In the genomic region with DNA sequence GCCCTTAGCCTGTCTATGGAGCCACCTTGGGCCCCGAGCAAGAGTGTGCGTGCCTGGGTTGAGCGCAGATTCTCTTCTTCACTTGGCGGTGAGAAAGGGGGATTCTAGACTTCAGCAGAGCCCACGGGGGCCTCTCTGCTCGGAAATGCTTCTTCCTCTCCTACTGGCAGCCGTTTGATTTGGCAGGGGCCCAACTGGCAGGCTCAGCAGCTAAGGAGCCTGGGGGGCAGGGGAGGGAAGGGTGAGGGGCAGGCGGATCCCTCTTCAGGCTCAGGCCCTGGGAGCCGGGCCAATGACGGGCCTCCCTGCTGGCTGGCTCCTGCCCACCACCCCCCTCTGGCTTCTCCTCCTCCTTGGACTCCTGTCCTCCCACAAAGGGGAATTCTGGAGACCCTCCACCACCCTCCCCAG, we compare ENCODE assay signal across 10 mouse cellular contexts. TPM values are rescaled to one million over a fixed set of nuclear protein-coding genes. Genes with fewer than 3 reads are reported as not detected.
DNase-seq lines count a peak whose midpoint lies in the region; ATAC-seq and TF ChIP-seq lines count a peak whose summit lies in the region.
"Had no signal": no experiment of that assay in that cellular context is flagged by ENCODE, and none has a peak within 500 bp of the region (broad histone marks: within the 10 kb centered on the region; RNA-seq: fewer than 3 reads in every experiment).

No protein-coding gene starts in this region.

- WGBS in hindbrain, embryonic 12.5 days: 16% methylated on average over 10 of the region's 10 CpGs
- WGBS in lung, embryonic 14.5 days: 1% methylated on average over 10 of the region's 10 CpGs

- peak overlapping the region; percentile 28; the same call in 1 of the 2 replicates for H3K27ac ChIP-seq in gastrocnemius, adult 2 months
- peak overlapping the region; percentile 73 for H3K27ac ChIP-seq in hindbrain, embryonic 12.5 days
- peak overlapping the region; percentile 88 for H3K27ac ChIP-seq in lung, embryonic 14.5 days (ENCODE audit: low read depth)
- H3K27ac ChIP-seq: macrophage had no signal

- no peak for ATAC-seq in G1E (ENCODE audit: extremely low read depth, insufficient number of reproducible peaks, low FRiP score, poor library complexity, severe bottlenecking)
- ATAC-seq in hindbrain, embryonic 12.5 days (ENCODE audit: low FRiP score): peak; percentile 80
- ATAC-seq in lung, embryonic 14.5 days (ENCODE audit: insufficient read depth): peak; percentile 95
- ATAC-seq: Patski had no signal

- TF ChIP-seq CTCF in G1E (IDR thresholded peaks at IDR 0.05; ENCODE audit: low read depth, low read length): no peak
- TF ChIP-seq CTCF in gastrocnemius, adult 2 months (IDR thresholded peaks at IDR 0.05): no peak
- 0 out of 2 replicates have a peak, but pooled peaks have one; percentile 14 for TF ChIP-seq CTCF in lung, embryonic 14.5 days (IDR thresholded peaks at IDR 0.05; ENCODE audit: low read depth)

- 0 out of 2 replicates have a peak overlapping the region, but pooled peaks have one; percentile 4 for H3K9ac ChIP-seq in hindbrain, embryonic 12.5 days
- 0 out of 2 replicates have a peak overlapping the region, but pooled peaks have one; percentile 17 for H3K9ac ChIP-seq in lung, embryonic 14.5 days

- DNase-seq in G1E (ENCODE audit: low spot score): peak; percentile 57
- DNase-seq in cerebellum, adult 9-10 months: peak; percentile 33
- peak; percentile 81 for DNase-seq in gastrocnemius, adult 2 months
- peak; percentile 65 for DNase-seq in layer of hippocampus, adult 9-11 months
- DNase-seq in lung, embryonic 14.5 days: peak; percentile 99
- peak; percentile 72 for DNase-seq in retina, postnatal 7 days (ENCODE audit: low read depth, low spot score)
- peak; percentile 28 for DNase-seq in yolk sac, embryonic 10.5 days (ENCODE audit: low spot score)

- peaks cover 18% of the 10 kb centered on the region for H3K27me3 ChIP-seq in G1E (ENCODE audit: insufficient read depth, low read length)
- no peaks in the 10 kb centered on the region for H3K27me3 ChIP-seq in hindbrain, embryonic 12.5 days
- H3K27me3 ChIP-seq in lung, embryonic 14.5 days (ENCODE audit: insufficient read depth, low read length): no peaks in the 10 kb centered on the region

- peaks cover 4% of the 10 kb centered on the region for H3K36me3 ChIP-seq in G1E (replicated peaks)
- H3K36me3 ChIP-seq in hindbrain, embryonic 12.5 days: no peaks in the 10 kb centered on the region
- no peaks in the 10 kb centered on the region for H3K36me3 ChIP-seq in lung, embryonic 14.5 days (ENCODE audit: insufficient read depth)

- H3K4me1 ChIP-seq in G1E (ENCODE audit: insufficient read depth, low read depth, low read length): peaks cover 8% of the 10 kb centered on the region
- peaks cover 40% of the 10 kb centered on the region for H3K4me1 ChIP-seq in hindbrain, embryonic 12.5 days
- H3K4me1 ChIP-seq in lung, embryonic 14.5 days (ENCODE audit: insufficient read depth): peaks cover 33% of the 10 kb centered on the region

- intact Hi-C loops in gastrocnemius, adult 2 months (cut with DNase I): no loop called here

- peak overlapping the region; percentile 41 for H3K4me2 ChIP-seq in hindbrain, embryonic 12.5 days (replicated peaks)
- H3K4me2 ChIP-seq in lung, embryonic 14.5 days: peak overlapping the region; percentile 50

- H3K4me3 ChIP-seq in G1E (ENCODE audit: low read depth, low read length): no peak overlapping the region
- peak overlapping the region; percentile 13; the same call in 1 of the 2 replicates for H3K4me3 ChIP-seq in gastrocnemius, adult 2 months
- peak overlapping the region; percentile 11; the same call in 1 of the 2 replicates for H3K4me3 ChIP-seq in hindbrain, embryonic 12.5 days
- 0 out of 2 replicates have a peak overlapping the region, but pooled peaks have one; percentile 1 for H3K4me3 ChIP-seq in lung, embryonic 14.5 days (ENCODE audit: low read depth, low read length)

- peaks cover under 1% of the 10 kb centered on the region; the same call in 1 of the 2 replicates for H3K9me3 ChIP-seq in G1E (replicated peaks)
- no peaks in the 10 kb centered on the region for H3K9me3 ChIP-seq in hindbrain, embryonic 12.5 days (replicated peaks)
- 0 out of 2 replicates have a peak, but pooled peaks cover under 1% of the 10 kb centered on the region for H3K9me3 ChIP-seq in lung, embryonic 14.5 days (ENCODE audit: low read depth, low read length)

RNA-seq across cellular contexts. Expression of a gene that starts 26.7 kb away (rescaled TPM):
- total RNA-seq in G1E (2014; fragmentation: Nextera tagmentation) (66.4 and 87.7 TPM in 2 replicates), G1E (2017) (55.3 and 71.3 TPM in 2 replicates)
- 88.7 and 110 TPM in 2 replicates for polyA plus RNA-seq in G1E (2012)
- 100 to 1,000 TPM in 1 of 2 experiments, 10 to 100 TPM in 1; 84.2 to 104 TPM for total RNA-seq in gastrocnemius, adult 2 months (2021)
- 120 and 130 TPM in 2 replicates for polyA plus RNA-seq in hindbrain, embryonic 12.5 days (2016; fragmentation: Nextera tagmentation; extraction: Ambion mirVana)
- 147 and 149 TPM in 2 replicates for polyA plus RNA-seq in lung, embryonic 14.5 days (2014; fragmentation: Nextera tagmentation; extraction: Ambion mirVana)

RNA-seq across cellular contexts. Expression of a gene that starts 51.9 kb away (rescaled TPM):
- total RNA-seq in G1E (2014; fragmentation: Nextera tagmentation): 106 and 145 TPM in 2 replicates
- 94.1 and 120 TPM in 2 replicates for total RNA-seq in G1E (2017)
- polyA plus RNA-seq in G1E (2012): 51.6 and 56.0 TPM in 2 replicates
- total RNA-seq in gastrocnemius, adult 2 months (2021): 100 to 1,000 TPM; 135 to 219 TPM
- 4.0 and 4.7 TPM in 2 replicates for polyA plus RNA-seq in hindbrain, embryonic 12.5 days (2016; fragmentation: Nextera tagmentation; extraction: Ambion mirVana)
- 6.6 and 7.7 TPM in 2 replicates for polyA plus RNA-seq in lung, embryonic 14.5 days (2014; fragmentation: Nextera tagmentation; extraction: Ambion mirVana)

RNA-seq across cellular contexts. Expression of a gene that starts 59.9 kb away (rescaled TPM):
- total RNA-seq in G1E (2014; fragmentation: Nextera tagmentation): not detected in 2 replicates
- 0.12 TPM in 1 of 2 replicates, not detected in the other for total RNA-seq in G1E (2017)
- not detected in 2 replicates for polyA plus RNA-seq in G1E (2012)
- total RNA-seq in gastrocnemius, adult 2 months (2021): under 1 TPM; 0.47 to 0.61 TPM
- polyA plus RNA-seq in hindbrain, embryonic 12.5 days (2016; fragmentation: Nextera tagmentation; extraction: Ambion mirVana): 20.3 and 21.5 TPM in 2 replicates
- 10.4 and 10.9 TPM in 2 replicates for polyA plus RNA-seq in lung, embryonic 14.5 days (2014; fragmentation: Nextera tagmentation; extraction: Ambion mirVana)

Comparison
In these comparisons a context has a peak if more than half of its experiments do, and no peak if none do; other contexts are left out.
1. DNase-seq: peak in every context shown above with its lines; median percentile 99 in lung, embryonic 14.5 days; 81 in gastrocnemius, adult 2 months; 72 in retina, postnatal 7 days; 65 in layer of hippocampus, adult 9-11 months; 57 in G1E; 33 in cerebellum, adult 9-10 months; 28 in yolk sac, embryonic 10.5 days.
2. H3K27ac ChIP-seq: peak in every context shown above with its lines; median percentile 88 in lung, embryonic 14.5 days; 73 in hindbrain, embryonic 12.5 days; 28 in gastrocnemius, adult 2 months.
3. RNA of a gene that starts 59.9 kb away (polyA plus RNA-seq): 20.3 to 21.5 TPM in hindbrain, embryonic 12.5 days and 10.4 to 10.9 TPM in lung, embryonic 14.5 days; not detected in G1E; every median in the first group is over 10 times any median in the second.